In genomic region chr10:7070100-7070835, GRCm38 (mm10) we compare ENCODE assay signal across 18 mouse cellular contexts. TPM values are rescaled to one million over a fixed set of nuclear protein-coding genes. Genes with fewer than 3 reads are reported as not detected.
A peak's percentile ranks its signal among the peaks of the same experiment; 100 is the strongest.
DNase-seq lines count a peak whose midpoint lies in the region; ATAC-seq lines count a peak whose summit lies in the region.
"Had no signal": no experiment of that assay in that cellular context is flagged by ENCODE, and none has a peak within 500 bp of the region (broad histone marks: within the 10 kb centered on the region; RNA-seq: fewer than 3 reads in every experiment).

No protein-coding gene starts in this region.

- no peaks in the 10 kb centered on the region for H3K4me1 ChIP-seq in neural tube, embryonic 11.5 days (ENCODE audit: control insufficient read depth, insufficient read depth, low read length)
- 0 out of 2 replicates have a peak, but pooled peaks cover 5% of the 10 kb centered on the region for H3K4me1 ChIP-seq in hindbrain, embryonic 15.5 days (replicated peaks)
- H3K4me1 ChIP-seq in midbrain, embryonic 16.5 days (ENCODE audit: control insufficient read depth, insufficient read depth, low read length) = peaks cover 7% of the 10 kb centered on the region; the same call in 1 of the 2 replicates
- H3K4me1 ChIP-seq: heart, embryonic 13.5 days; stomach, embryonic 15.5 days had no signal

- no peak overlapping the region for H3K27ac ChIP-seq in neural tube, embryonic 11.5 days (ENCODE audit: low read depth, low read length)
- no peak overlapping the region for H3K27ac ChIP-seq in hindbrain, embryonic 15.5 days (replicated peaks)
- 0 out of 2 replicates have a peak overlapping the region, but pooled peaks have one; percentile 4 for H3K27ac ChIP-seq in midbrain, embryonic 16.5 days (ENCODE audit: low read length)
- H3K27ac ChIP-seq: heart, embryonic 13.5 days; liver, embryonic 14.5 days; stomach, embryonic 15.5 days had no signal

- H3K9me3 ChIP-seq in neural tube, embryonic 11.5 days (ENCODE audit: control insufficient read depth, low read length) = no peaks in the 10 kb centered on the region
- H3K9me3 ChIP-seq in hindbrain, embryonic 15.5 days = no peaks in the 10 kb centered on the region
- no peaks in the 10 kb centered on the region for H3K9me3 ChIP-seq in midbrain, embryonic 16.5 days (replicated peaks; ENCODE audit: control insufficient read depth, low read length, poor library complexity, severe bottlenecking)
- H3K9me3 ChIP-seq: heart, embryonic 13.5 days; stomach, embryonic 15.5 days had no signal

- WGBS in neural tube, embryonic 11.5 days = 73% methylated on average over 8 of the region's 8 CpGs
- 56% methylated on average over 8 of the region's 8 CpGs for WGBS in hindbrain, embryonic 15.5 days
- 37% methylated on average over 8 of the region's 8 CpGs for WGBS in midbrain, embryonic 16.5 days

- H3K9ac ChIP-seq in neural tube, embryonic 11.5 days (ENCODE audit: low read length) = no peak overlapping the region
- no peak overlapping the region for H3K9ac ChIP-seq in hindbrain, embryonic 15.5 days
- no peak overlapping the region for H3K9ac ChIP-seq in midbrain, embryonic 16.5 days (ENCODE audit: low read depth, low read length)
- H3K9ac ChIP-seq: heart, embryonic 13.5 days; liver, embryonic 14.5 days; stomach, embryonic 15.5 days had no signal

- ATAC-seq in neural tube, embryonic 11.5 days (ENCODE audit: insufficient read depth, low FRiP score, low TSS enrichment) = 0 out of 2 replicates have a peak, but pooled peaks have one; percentile 50
- ATAC-seq in hindbrain, embryonic 15.5 days (ENCODE audit: low FRiP score, low read depth) = 0 out of 2 replicates have a peak, but pooled peaks have one; percentile 48
- peak; percentile 95 for ATAC-seq in midbrain, embryonic 16.5 days
- ATAC-seq in monocyte, adult 5-6 weeks (replicated peaks; ENCODE audit: insufficient number of reproducible peaks, low FRiP score, low TSS enrichment, poor library complexity, severe bottlenecking) = no peak
- ATAC-seq: lung, postnatal 0 days; Patski had no signal

- H3K4me2 ChIP-seq in neural tube, embryonic 11.5 days (ENCODE audit: low read depth) = no peak overlapping the region
- no peak overlapping the region for H3K4me2 ChIP-seq in hindbrain, embryonic 15.5 days
- H3K4me2 ChIP-seq in midbrain, embryonic 16.5 days (ENCODE audit: low read length) = peak overlapping the region; percentile 2; the same call in 1 of the 2 replicates
- H3K4me2 ChIP-seq: heart, embryonic 13.5 days; stomach, embryonic 15.5 days had no signal

- no peak for DNase-seq in neural tube, embryonic 11.5 days (ENCODE audit: low spot score)
- no peak for DNase-seq in neural tube, embryonic 10.5 days (ENCODE audit: extremely low spot score, low spot score)
- DNase-seq in frontal cortex, adult 2 months (ENCODE audit: extremely low spot score in 1 of 2, low spot score in 1 of 2) = no peak
- DNase-seq in right cerebral cortex, postnatal 36 days (ENCODE audit: low spot score in 2 of 2) = no peak
- DNase-seq: cerebellum, postnatal 14 days; heart, postnatal 4 days; kidney, adult 11 months; kidney, postnatal 4 days; spleen, adult 18-20 months; thymus, postnatal 14 days had no signal

- no peaks in the 10 kb centered on the region for H3K27me3 ChIP-seq in neural tube, embryonic 11.5 days (ENCODE audit: control insufficient read depth, insufficient read depth, low read length)
- H3K27me3 ChIP-seq in hindbrain, embryonic 15.5 days = no peaks in the 10 kb centered on the region
- H3K27me3 ChIP-seq in midbrain, embryonic 16.5 days (ENCODE audit: control insufficient read depth, insufficient read depth, low read depth, low read length) = no peaks in the 10 kb centered on the region
- H3K27me3 ChIP-seq: heart, embryonic 13.5 days; Patski; stomach, embryonic 15.5 days had no signal

- H3K4me3 ChIP-seq in neural tube, embryonic 11.5 days (ENCODE audit: low read depth, low read length) = no peak overlapping the region
- H3K4me3 ChIP-seq in hindbrain, embryonic 15.5 days = no peak overlapping the region
- H3K4me3 ChIP-seq in midbrain, embryonic 16.5 days (ENCODE audit: low read depth, low read length) = no peak overlapping the region
- H3K4me3 ChIP-seq: heart, embryonic 13.5 days; stomach, embryonic 15.5 days had no signal

- no peaks in the 10 kb centered on the region for H3K36me3 ChIP-seq in neural tube, embryonic 11.5 days (ENCODE audit: control insufficient read depth, insufficient read depth, low read length)
- no peaks in the 10 kb centered on the region for H3K36me3 ChIP-seq in hindbrain, embryonic 15.5 days
- H3K36me3 ChIP-seq in midbrain, embryonic 16.5 days (ENCODE audit: control insufficient read depth, insufficient read depth, low read length) = no peaks in the 10 kb centered on the region
- H3K36me3 ChIP-seq: heart, embryonic 13.5 days; stomach, embryonic 15.5 days had no signal

RNA-seq across cellular contexts. Expression of gene Ipcef1, which starts 18.0 kb away (rescaled TPM):
- polyA plus RNA-seq in neural tube, embryonic 11.5 days (2014; fragmentation: Nextera tagmentation; extraction: Ambion mirVana) = 0.09 and 0.23 TPM in 2 replicates
- polyA plus RNA-seq in hindbrain, embryonic 15.5 days (2015; fragmentation: Nextera tagmentation; extraction: Ambion mirVana) = 1.6 and 1.8 TPM in 2 replicates
- polyA plus RNA-seq in midbrain, embryonic 16.5 days (2015; fragmentation: Nextera tagmentation; extraction: Ambion mirVana) = 0.98 and 1.6 TPM in 2 replicates
- polyA plus RNA-seq in frontal cortex, adult 2 months (2012; rRNA removed) = 42.3 and 45.9 TPM in 2 replicates
- total RNA-seq in monocyte, adult 5-6 weeks (2017) = 20.3 to 56.6 TPM (median 30.0 TPM) in 3 replicates
- polyA plus RNA-seq: Patski had no signal

Comparison
In these comparisons a context has a peak if more than half of its experiments do, and no peak if none do; other contexts are left out.
1. RNA of gene Ipcef1, which starts 18.0 kb away (polyA plus RNA-seq): 42.3 to 45.9 TPM in frontal cortex, adult 2 months; 1.6 to 1.8 TPM in hindbrain, embryonic 15.5 days, 0.98 to 1.6 TPM in midbrain, embryonic 16.5 days and 0.09 to 0.23 TPM in neural tube, embryonic 11.5 days; every median in the first group is over 10 times any median in the second.